Mouse (Mus musculus): ENCODE results near the gene Olfr814.
"Not testable (repeated sequence)": the region's sequence is repeated elsewhere in the genome, so short reads cannot be mapped to it uniquely, and the experiment has no call there.

Olfr814 gene

DNA sequence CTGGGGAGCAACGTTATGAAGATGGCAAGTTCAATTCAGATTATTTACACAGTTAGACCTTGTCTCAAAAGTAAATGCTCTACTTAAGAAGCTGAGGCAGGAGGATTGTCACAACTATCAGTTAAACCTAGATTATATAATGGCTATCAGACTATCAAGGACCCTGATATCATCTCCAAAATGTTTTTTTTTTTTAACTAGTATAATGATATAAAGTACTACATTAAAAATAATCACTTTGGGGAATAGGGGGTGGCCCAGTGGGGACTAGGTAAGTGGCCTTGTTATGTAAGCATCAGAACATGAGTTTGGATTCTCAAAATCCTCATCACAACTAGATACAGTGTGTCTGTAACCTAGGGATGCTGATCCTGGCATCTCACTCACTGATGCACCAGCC lies at the start of gene Olfr814:
Gene Olfr814 (minus strand): TSS at position 101 of the 400 bp plus-strand sequence.
- DNase-seq = not testable (repeated sequence)

DNA sequence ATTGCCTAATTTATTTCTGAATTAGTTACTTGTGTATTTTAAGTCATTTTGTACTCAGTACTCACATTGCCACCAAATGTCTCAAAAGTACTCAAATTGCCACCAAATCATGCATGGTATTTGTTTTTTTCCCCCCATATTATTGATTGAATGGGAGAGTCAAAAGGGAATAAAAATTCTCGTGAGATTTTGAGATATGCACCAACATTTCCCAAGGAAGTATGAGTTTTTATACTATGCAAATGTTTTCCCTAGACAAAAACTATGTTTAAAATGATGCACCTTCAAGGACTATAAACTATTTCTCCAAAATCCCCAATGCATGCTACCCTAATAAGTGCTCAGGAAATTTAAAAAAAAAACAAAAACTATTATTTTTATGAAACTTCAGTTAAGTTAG lies 35.8 kb upstream of the Olfr814 start, which contains the start of gene Olfr816:
Gene Olfr816 (minus strand): TSS at position 101 of the 400 bp plus-strand sequence.
- DNase-seq = no peak

DNA sequence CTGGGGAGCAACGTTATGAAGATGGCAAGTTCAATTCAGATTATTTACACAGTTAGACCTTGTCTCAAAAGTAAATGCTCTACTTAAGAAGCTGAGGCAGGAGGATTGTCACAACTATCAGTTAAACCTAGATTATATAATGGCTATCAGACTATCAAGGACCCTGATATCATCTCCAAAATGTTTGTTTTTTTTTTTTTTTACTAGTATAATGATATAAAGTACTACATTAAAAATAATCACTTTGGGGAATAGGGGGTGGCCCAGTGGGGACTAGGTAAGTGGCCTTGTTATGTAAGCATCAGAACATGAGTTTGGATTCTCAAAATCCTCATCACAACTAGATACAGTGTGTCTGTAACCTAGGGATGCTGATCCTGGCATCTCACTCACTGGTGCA lies 26.1 kb upstream of the Olfr814 start, which contains the start of gene Olfr815:
Gene Olfr815 (minus strand): TSS at position 101 of the 400 bp plus-strand sequence.
- DNase-seq = not testable (repeated sequence)

DNA sequence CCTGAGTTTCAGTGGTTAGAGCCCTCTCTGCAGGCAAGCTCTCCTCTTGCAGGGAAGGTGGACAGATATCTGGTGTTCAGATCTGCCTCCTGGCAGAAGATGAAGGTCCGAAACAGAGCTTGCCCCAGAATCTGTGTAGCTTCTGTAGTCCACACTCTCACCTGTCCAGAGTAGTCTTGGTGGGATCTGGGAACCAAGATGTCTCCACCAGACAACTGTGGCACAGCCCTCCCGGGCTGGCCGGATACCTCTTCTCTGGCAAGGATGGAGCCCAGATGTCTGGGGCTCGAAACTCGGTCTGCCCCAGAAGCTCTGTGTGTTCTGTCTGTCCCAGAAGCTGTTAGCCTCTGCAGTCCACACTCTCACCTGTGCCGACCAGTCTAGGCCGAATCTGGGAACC lies 6.3 kb upstream of the Olfr814 start:
- no peak for DNase-seq

DNA sequence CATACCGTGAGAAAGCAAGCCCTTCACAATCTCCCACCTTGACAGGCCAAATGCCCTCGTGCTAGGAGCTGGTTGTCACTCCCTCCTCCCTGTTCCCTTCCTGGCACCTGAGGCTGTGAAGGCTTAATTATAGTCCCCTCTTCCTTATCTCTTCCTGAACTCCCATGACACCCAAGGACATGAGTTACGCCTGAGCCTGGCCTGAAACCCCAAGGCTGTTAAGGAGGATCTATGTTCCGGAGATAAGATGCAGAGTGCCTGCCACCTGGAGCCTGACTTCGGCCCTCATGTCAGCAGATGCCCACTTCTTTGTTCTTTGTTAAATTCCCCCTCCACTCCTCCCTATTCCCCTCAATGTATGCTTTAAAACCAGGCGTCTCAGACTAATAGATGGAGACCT lies 5.8 kb upstream of the Olfr814 start:
- not testable (repeated sequence) for DNase-seq

DNA sequence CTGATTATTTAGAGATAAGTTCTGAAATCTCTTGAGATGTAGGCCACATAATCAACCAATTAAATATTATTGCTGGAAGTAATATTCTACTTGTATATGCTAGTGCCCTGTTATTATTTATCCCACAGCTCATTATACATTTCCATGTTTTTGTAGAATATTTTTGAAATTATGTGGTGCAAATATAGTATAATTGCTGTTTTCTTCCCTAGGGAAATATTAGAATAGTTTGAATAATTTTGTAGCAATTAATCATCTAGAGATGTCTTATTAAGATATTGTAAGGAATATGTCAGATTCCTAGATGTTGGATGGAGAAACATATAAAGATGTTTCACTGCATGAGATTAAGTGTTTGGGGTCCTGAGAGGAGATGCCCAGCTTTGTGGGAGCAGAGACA lies 24.6 kb downstream of the Olfr814 start, which contains the start of gene Olfr813:
Gene Olfr813 (plus strand): TSS at position 301 of the 400 bp plus-strand sequence.
- no peak for DNase-seq

DNA sequence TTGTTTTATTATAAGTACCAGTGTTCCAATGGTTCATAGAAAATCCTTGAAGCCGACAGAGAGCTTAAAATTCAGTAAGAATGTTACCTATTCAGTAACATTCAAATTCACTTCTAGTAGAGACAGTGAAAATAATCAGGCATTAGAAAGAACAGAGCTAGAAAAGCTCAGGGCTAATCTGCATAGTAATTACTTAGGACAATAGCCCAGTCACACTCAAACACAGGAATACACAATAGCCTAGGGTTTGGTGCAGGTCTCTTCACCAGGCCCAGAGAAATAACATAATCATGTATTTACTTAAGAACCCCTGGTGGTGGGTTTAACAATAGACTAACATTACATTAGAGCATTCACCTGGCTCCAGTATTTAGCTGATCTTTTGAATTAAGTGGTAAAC lies 32.3 kb downstream of the Olfr814 start:
- DNase-seq = no peak

DNA sequence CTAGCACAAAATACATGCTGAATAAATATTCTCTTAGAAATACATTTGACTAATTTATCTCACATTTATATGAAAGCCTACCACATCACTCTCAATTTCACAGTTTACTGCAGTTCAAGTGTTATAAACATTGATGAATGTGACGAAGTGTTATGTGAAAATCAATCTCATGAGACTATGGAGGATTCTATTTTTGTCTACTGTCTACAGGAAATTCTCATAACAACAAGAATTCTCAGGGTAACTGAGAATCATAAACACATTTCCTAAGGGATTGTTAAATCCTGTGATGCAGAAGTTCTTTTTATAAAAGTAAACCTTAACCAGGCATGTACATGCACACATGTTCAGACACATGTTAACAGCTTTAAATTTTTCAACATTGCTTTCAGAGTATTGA lies 33.7 kb downstream of the Olfr814 start, which contains the start of gene Olfr812:
Gene Olfr812 (minus strand): TSS at position 101 of the 400 bp plus-strand sequence.
- no peak for DNase-seq
